Mouse (Mus musculus) heart, adult 18-20 months (tissue): ENCODE data around the gene Abcb5. TPM values are rescaled to one million over a fixed set of nuclear protein-coding genes. Genes with fewer than 3 reads are reported as not detected.
A peak's percentile ranks its signal among the peaks of the same experiment; 100 is the strongest.

Experiments
- DNase-seq, 2 experiments: peaks; one replicate each; pipeline ENCODE4 v3.0.0; 2021 to 2022; ENCODE audit warnings: mixed read lengths in 1 of 2
- total RNA-seq, 2 experiments: library from RNA; stranded (reverse); gene quantifications; 2 replicates each; pipeline ENCODE4 v1.2.3; 2021

The Abcb5 gene
- total RNA-seq, 2 experiments from 2014 or later, result not detected

- peak in 1 of 2 experiments; percentile 23 for DNase-seq
Observed at GRCm38 (mm10) chr12:118847861-118848495, 118.2 kb downstream of the Abcb5 start.

GRCm38 (mm10) chr12:118847381-118847780, 118.8 kb downstream of the Abcb5 start:
- no peak for DNase-seq

GRCm38 (mm10) chr12:118846649-118847321, 119.4 kb downstream of the Abcb5 start:
- peak in 1 of 2 experiments; percentile 36 for DNase-seq

GRCm38 (mm10) chr12:118846221-118846620, 120.0 kb downstream of the Abcb5 start, which contains the start of gene Sp8:
TSS of gene Sp8 (plus strand) at chr12:118846329.
- DNase-seq, result no peak

DNA sequence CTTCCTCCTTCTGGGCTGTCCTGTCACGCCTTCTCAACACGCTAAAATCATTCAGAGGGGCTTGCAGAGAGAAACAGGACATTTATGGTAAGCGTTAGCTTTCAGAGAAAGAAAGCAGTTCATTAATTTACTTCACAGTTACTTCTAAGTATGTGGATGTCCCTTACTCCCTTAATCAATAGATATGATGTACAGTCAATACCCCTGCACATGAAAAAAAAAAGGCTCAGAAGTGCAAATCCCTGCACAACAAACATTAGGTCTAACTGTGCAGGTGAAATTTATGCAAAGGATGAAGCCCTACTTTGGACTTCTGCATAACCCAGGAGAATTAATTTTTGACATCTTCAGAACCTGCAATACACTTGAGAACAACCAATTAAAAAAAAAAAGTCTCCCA, 120.9 kb downstream of the Abcb5 start:
- no peak for DNase-seq

DNA sequence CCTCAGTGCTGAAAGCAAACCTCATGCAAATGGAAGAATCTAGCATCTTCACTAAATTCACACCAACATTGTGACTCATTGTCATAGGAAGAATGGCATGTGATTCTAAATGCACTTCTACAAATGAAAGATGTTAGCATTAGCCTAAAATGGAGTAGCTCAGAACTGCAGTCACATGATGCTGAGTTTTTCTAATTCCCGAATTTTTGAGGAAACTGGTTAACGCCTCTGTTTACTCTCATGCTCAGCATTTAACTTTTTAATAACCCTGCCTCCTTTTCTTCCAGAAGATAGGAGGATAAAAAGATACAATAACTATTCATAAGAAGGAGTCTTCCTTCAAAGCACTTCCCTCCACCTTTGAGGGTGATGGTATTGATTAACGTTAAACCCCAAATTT, 121.4 kb downstream of the Abcb5 start:
- DNase-seq, result no peak

- DNase-seq, result no peak
Observed at GRCm38 (mm10) chr12:118844111-118844510, 122.1 kb downstream of the Abcb5 start.

- DNase-seq, result no peak
Observed at GRCm38 (mm10) chr12:118842671-118843411, 123.4 kb downstream of the Abcb5 start.

GRCm38 (mm10) chr12:118841971-118842550, 124.2 kb downstream of the Abcb5 start:
- DNase-seq, result no peak

DNA sequence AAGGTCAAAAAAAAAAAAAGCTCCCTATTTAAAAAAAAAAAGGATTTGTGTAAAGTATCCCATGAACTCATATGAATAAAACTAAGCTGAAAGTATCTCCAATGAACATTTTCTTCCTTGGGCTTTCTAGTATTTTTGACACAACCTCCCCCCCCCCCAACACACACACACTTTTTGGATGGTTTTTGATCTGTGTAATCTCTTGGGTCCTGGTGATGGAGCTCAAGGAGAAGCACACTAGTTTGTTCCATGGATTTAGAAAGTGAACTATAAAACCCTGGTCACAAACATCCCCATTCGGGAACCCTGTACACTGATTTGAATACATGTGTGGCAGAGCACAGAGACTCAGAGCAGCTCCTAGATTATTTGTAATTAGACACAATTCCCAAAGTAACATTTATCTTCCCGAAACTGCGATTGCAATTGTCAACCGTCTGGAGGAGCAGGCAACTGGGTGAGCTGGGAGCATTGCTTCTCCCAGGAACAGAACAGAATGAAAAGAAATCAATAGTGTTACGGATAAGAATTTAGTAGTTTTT, 124.8 kb downstream of the Abcb5 start:
- no peak for DNase-seq

DNA sequence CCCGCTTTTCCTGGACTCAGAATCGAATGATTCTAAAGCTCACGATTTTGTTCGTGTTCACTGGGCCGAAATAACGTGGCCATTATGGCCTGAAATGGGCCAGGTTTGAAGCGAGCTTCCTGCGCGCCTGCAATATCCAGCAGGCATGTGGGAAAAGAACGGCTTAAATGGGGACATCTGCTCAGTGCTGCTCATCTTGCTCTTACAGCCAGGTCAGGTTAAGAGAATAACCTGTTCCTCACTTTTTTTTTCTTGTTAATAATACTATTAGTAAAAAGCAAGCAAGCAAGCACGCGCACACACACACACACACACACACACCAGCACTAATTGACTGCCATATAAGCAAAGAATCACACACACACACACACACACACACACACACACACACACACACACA, 125.4 kb downstream of the Abcb5 start:
- no peak for DNase-seq

GRCm38 (mm10) chr12:118840301-118840700, 125.9 kb downstream of the Abcb5 start:
- no peak for DNase-seq

- no peak for DNase-seq
Observed at GRCm38 (mm10) chr12:118839398-118839797, 126.8 kb downstream of the Abcb5 start.

DNA sequence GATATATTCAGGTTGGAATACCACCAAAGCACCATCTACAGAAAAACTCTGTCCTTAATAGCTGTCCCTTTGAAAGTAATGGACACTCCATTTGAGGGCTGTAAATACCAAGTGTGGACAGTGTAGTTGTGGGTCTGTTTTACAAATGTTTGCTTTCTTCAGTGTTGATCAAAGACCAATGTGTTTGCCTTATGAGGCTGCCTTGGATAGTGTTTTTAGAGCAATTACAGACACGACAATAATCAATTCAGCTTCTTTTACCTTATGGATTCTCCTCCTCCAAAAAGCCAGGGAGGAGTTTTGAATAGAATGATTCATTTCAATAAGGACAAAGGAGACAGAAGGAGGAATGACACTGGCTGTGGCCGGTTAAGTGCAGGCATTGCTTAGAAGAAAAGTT, 128.0 kb downstream of the Abcb5 start:
- no peak for DNase-seq

DNA sequence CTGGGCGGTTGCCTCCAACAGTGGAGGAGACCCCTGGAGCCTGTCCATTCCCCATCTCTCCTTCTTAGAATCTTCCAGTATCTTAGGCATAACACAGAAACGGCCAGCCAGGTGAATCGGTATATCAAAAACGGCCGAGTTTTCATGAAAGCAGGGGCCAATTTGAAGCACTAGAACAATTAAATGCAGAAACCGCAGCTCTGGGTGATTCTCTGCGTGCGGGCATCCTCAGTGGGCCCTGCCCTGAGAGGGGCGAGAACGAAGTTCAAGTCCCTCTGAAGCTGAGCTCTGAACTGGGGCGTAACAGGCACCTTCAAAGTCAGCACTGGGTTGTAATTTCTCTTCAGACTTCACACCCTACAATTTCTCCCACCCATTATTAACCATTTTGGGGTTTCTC, 128.9 kb downstream of the Abcb5 start:
- no peak for DNase-seq

GRCm38 (mm10) chr12:118836411-118837341, 129.5 kb downstream of the Abcb5 start:
- no peak for DNase-seq

DNA sequence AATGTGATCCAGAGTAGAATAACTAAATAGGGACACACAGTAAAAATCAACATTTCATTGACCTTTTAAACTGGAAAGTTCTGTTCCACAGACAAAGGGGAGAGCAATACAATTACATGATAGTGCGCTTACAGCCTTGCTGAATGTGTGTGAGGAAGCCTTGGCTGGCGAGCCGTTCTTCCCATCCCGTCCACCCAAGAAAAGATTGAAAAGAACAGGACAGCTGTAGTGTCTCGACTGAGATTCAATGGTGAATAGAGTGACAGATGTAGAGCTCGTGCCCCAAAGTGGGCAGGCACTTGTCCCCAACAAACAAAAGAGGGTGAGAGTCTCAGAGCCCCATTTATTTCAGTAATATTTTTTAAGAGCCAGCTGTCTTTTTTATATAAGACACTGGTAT, 136.3 kb downstream of the Abcb5 start:
- no peak for DNase-seq
